In genomic region chr15:89373762-89374248, GRCm38 (mm10) we compare ENCODE assay signal across 7 mouse cellular contexts. TPM values are rescaled to one million over a fixed set of nuclear protein-coding genes. Genes with fewer than 3 reads are reported as not detected.
A peak's percentile ranks its signal among the peaks of the same experiment; 100 is the strongest.
DNase-seq lines count a peak whose midpoint lies in the region; ATAC-seq and TF ChIP-seq lines count a peak whose summit lies in the region.

TSS of gene Sco2 (minus strand) at chr15:89373846.

- H3K9me3 ChIP-seq in intestine, postnatal 0 days (ENCODE audit: control insufficient read depth), result no peaks in the 10 kb centered on the region
- H3K9me3 ChIP-seq in midbrain, embryonic 12.5 days, result no peaks in the 10 kb centered on the region

- under 1% methylated on average over 42 of the region's 42 CpGs for WGBS in intestine, postnatal 0 days
- WGBS in midbrain, embryonic 12.5 days, result under 1% methylated on average over 42 of the region's 42 CpGs
- under 1% methylated on average over 42 of the region's 42 CpGs for WGBS in small intestine, adult 2 months

- intact Hi-C loops in left cerebral cortex, postnatal 4 days (cut with DNase I), result no loop called here

- H3K36me3 ChIP-seq in intestine, postnatal 0 days (ENCODE audit: control insufficient read depth, insufficient read depth), result peaks cover 35% of the 10 kb centered on the region
- peaks cover 38% of the 10 kb centered on the region for H3K36me3 ChIP-seq in midbrain, embryonic 12.5 days
- H3K36me3 ChIP-seq in small intestine, adult 2 months (ENCODE audit: control insufficient read depth, insufficient read depth, low read length), result peaks cover 33% of the 10 kb centered on the region

- peak; percentile 86 for DNase-seq in adrenal gland, adult 8-10 months
- DNase-seq in embryo, embryonic 9.5 days (ENCODE audit: extremely low spot score), result peak; percentile 96
- DNase-seq in gonadal fat pad, adult 2 months (ENCODE audit: low read depth), result peak; percentile 51
- peak; percentile 98 for DNase-seq in left cerebral cortex, postnatal 4 days

- H3K27ac ChIP-seq in intestine, postnatal 0 days (ENCODE audit: low read depth, low read length), result peak within 1 kb of the TSS; percentile 93
- peak within 1 kb of the TSS; percentile 90 for H3K27ac ChIP-seq in midbrain, embryonic 12.5 days (replicated peaks)
- H3K27ac ChIP-seq in small intestine, adult 2 months (ENCODE audit: insufficient read depth, low read depth, low read length), result peak within 1 kb of the TSS; percentile 90

- TF ChIP-seq CTCF in intestine, postnatal 0 days (IDR thresholded peaks at IDR 0.05; ENCODE audit: low read depth), result peak; percentile 92
- peak; percentile 88 for TF ChIP-seq CTCF in small intestine, adult 2 months (IDR thresholded peaks at IDR 0.05; ENCODE audit: extremely low read depth, insufficient read length, insufficient replicate concordance, low read depth, low read length)

- peak within 1 kb of the TSS; percentile 89 for H3K4me2 ChIP-seq in intestine, postnatal 0 days (replicated peaks; ENCODE audit: low read depth)
- peak within 1 kb of the TSS; percentile 79 for H3K4me2 ChIP-seq in midbrain, embryonic 12.5 days (replicated peaks)

- H3K9ac ChIP-seq in intestine, postnatal 0 days (ENCODE audit: low read depth, low read length), result peak within 1 kb of the TSS; percentile 72
- H3K9ac ChIP-seq in midbrain, embryonic 12.5 days (replicated peaks), result peak within 1 kb of the TSS; percentile 73

- H3K4me3 ChIP-seq in intestine, postnatal 0 days (ENCODE audit: low read depth, low read length), result peak within 1 kb of the TSS; percentile 68
- H3K4me3 ChIP-seq in midbrain, embryonic 12.5 days, result peak within 1 kb of the TSS; percentile 73
- H3K4me3 ChIP-seq in small intestine, adult 2 months (ENCODE audit: low read depth, low read length), result peak within 1 kb of the TSS; percentile 85

- peak; percentile 58 for TF ChIP-seq POLR2A in small intestine, adult 2 months (IDR thresholded peaks at IDR 0.05; ENCODE audit: low read depth, low read length)

- ATAC-seq in intestine, postnatal 0 days, result peak; percentile 78
- peak; percentile 80 for ATAC-seq in midbrain, embryonic 12.5 days (ENCODE audit: low FRiP score, low read depth)

- peaks cover 7% of the 10 kb centered on the region for H3K4me1 ChIP-seq in intestine, postnatal 0 days (replicated peaks; ENCODE audit: control insufficient read depth, insufficient read depth, low read length)
- peaks cover 23% of the 10 kb centered on the region for H3K4me1 ChIP-seq in midbrain, embryonic 12.5 days
- peaks cover 34% of the 10 kb centered on the region for H3K4me1 ChIP-seq in small intestine, adult 2 months (ENCODE audit: control insufficient read depth, insufficient read depth, insufficient read length, low read length)

- peaks cover 29% of the 10 kb centered on the region for H3K27me3 ChIP-seq in intestine, postnatal 0 days (replicated peaks; ENCODE audit: control insufficient read depth, insufficient read depth, low read length)
- H3K27me3 ChIP-seq in midbrain, embryonic 12.5 days, result peaks cover 40% of the 10 kb centered on the region
- no peaks in the 10 kb centered on the region for H3K27me3 ChIP-seq in small intestine, adult 2 months (ENCODE audit: control insufficient read depth, insufficient read depth, low read length)

RNA-seq across cellular contexts. Expression of gene Sco2, which starts in this region (rescaled TPM):
- 10 to 100 TPM; 18.7 to 28.6 (median 24.6) TPM for total RNA-seq in adrenal gland, adult 8-10 months (2022)
- polyA plus RNA-seq in gonadal fat pad, adult 2 months (2012; rRNA removed), result 25.6 and 29.8 TPM in 2 replicates
- polyA plus RNA-seq in intestine, postnatal 0 days (2015; fragmentation: Nextera tagmentation; extraction: Ambion mirVana), result 14.6 and 18.0 TPM in 2 replicates
- total RNA-seq in left cerebral cortex, postnatal 4 days (2021), result 10 to 100 TPM; 25.0 to 28.7 TPM
- 5.8 TPM in 2 replicates for polyA plus RNA-seq in midbrain, embryonic 12.5 days (2016; fragmentation: Nextera tagmentation; extraction: Ambion mirVana)
- 239 and 317 TPM in 2 replicates for polyA plus RNA-seq in small intestine, adult 2 months (2012; rRNA removed)

Comparison
In these comparisons a context has a peak if more than half of its experiments do, and no peak if none do; other contexts are left out.
1. Peak in every context shown above with its lines: DNase-seq, ATAC-seq, H3K4me3 ChIP-seq and H3K27ac ChIP-seq.